Mouse (Mus musculus): Measurements from ENCODE around the gene Trappc12.
A peak's percentile ranks its signal among the peaks of the same experiment; 100 is the strongest.
"Not testable (repeated sequence)": the region's sequence is repeated elsewhere in the genome, so short reads cannot be mapped to it uniquely, and the experiment has no call there.

The Trappc12 gene

GRCm38 (mm10) chr12:28733520-28734245 is 16.6 kb downstream of the Trappc12 start:
- not testable (repeated sequence) for DNase-seq (ENCODE audit: low spot score)

GRCm38 (mm10) chr12:28732631-28733030 is 17.6 kb downstream of the Trappc12 start:
- no peak for DNase-seq (ENCODE audit: low spot score)

- DNase-seq (ENCODE audit: low spot score), result no peak
Measured at GRCm38 (mm10) chr12:28727061-28727460, 23.2 kb downstream of the Trappc12 start.

GRCm38 (mm10) chr12:28726204-28726603 is 24.1 kb downstream of the Trappc12 start:
- no peak for DNase-seq (ENCODE audit: low spot score)

- no peak for DNase-seq (ENCODE audit: low spot score)
Measured at GRCm38 (mm10) chr12:28724366-28724765, 25.9 kb downstream of the Trappc12 start.

- DNase-seq (ENCODE audit: low spot score), result no peak
Measured at GRCm38 (mm10) chr12:28718106-28718505, 32.2 kb downstream of the Trappc12 start.

- DNase-seq (ENCODE audit: low spot score), result no peak
Measured at GRCm38 (mm10) chr12:28717066-28717465, 33.2 kb downstream of the Trappc12 start.

- no peak for DNase-seq (ENCODE audit: low spot score)
Measured at GRCm38 (mm10) chr12:28714822-28715632, 35.2 kb downstream of the Trappc12 start.

GRCm38 (mm10) chr12:28710566-28711185 is 39.6 kb downstream of the Trappc12 start:
- DNase-seq (ENCODE audit: low spot score), result no peak

- no peak for DNase-seq (ENCODE audit: low spot score)
Measured at GRCm38 (mm10) chr12:28708154-28708553, 42.1 kb downstream of the Trappc12 start.

- DNase-seq (ENCODE audit: low spot score), result no peak
Measured at GRCm38 (mm10) chr12:28705204-28705603, 45.1 kb downstream of the Trappc12 start.

GRCm38 (mm10) chr12:28704381-28704780 is 45.9 kb downstream of the Trappc12 start:
- no peak for DNase-seq (ENCODE audit: low spot score)

- DNase-seq (ENCODE audit: low spot score), result no peak
Measured at GRCm38 (mm10) chr12:28701302-28701701, 49.0 kb downstream of the Trappc12 start.

- peak; percentile 69 for DNase-seq (ENCODE audit: low spot score)
Measured at GRCm38 (mm10) chr12:28700561-28701025, 49.7 kb downstream of the Trappc12 start.

- no peak for DNase-seq (ENCODE audit: low spot score)
Measured at GRCm38 (mm10) chr12:28700101-28700511, 50.2 kb downstream of the Trappc12 start.

GRCm38 (mm10) chr12:28699656-28700055 is 50.6 kb downstream of the Trappc12 start:
- DNase-seq (ENCODE audit: low spot score), result peak; percentile 29

GRCm38 (mm10) chr12:28699086-28699485 is 51.2 kb downstream of the Trappc12 start:
- no peak for DNase-seq (ENCODE audit: low spot score)

- no peak for DNase-seq (ENCODE audit: low spot score)
Measured at GRCm38 (mm10) chr12:28697821-28698595, 52.3 kb downstream of the Trappc12 start.

GRCm38 (mm10) chr12:28694776-28695175 is 55.5 kb downstream of the Trappc12 start:
- DNase-seq (ENCODE audit: low spot score), result no peak

GRCm38 (mm10) chr12:28694231-28694630 is 56.0 kb downstream of the Trappc12 start:
- no peak for DNase-seq (ENCODE audit: low spot score)

- DNase-seq (ENCODE audit: low spot score), result no peak
Measured at GRCm38 (mm10) chr12:28693738-28694137, 56.5 kb downstream of the Trappc12 start.

- no peak for DNase-seq (ENCODE audit: low spot score)
Measured at GRCm38 (mm10) chr12:28690730-28691129, 59.5 kb downstream of the Trappc12 start.
